Mouse (Mus musculus) heart, embryonic 14.5 days (tissue): ENCODE measurements around the gene Slc25a15. TPM values are rescaled to one million over a fixed set of nuclear protein-coding genes. Genes with fewer than 3 reads are reported as not detected.
A peak's percentile ranks its signal among the peaks of the same experiment; 100 is the strongest.

Experiments
- ATAC-seq: fragments of 200-750 bp; cut with Nextera tagmentation; 2 replicates; pipeline ENCODE4 v1.8.0; 2017; ENCODE audit warnings: low read depth, moderate TSS enrichment; ENCODE audit not compliant: insufficient number of reproducible peaks, insufficient read depth, low FRiP score
- H3K27ac ChIP-seq, 2 experiments: fragments of 200-500 bp in 1 of 2; fragments of 300-500 bp in 1 of 2; sonication (generic) in 1 of 2; replicated peaks in 1 of 2; 2 replicates each; pipeline ENCODE4 v1.5.1; 2012 to 2014; ENCODE audit warnings: low read depth in 2 of 2, low read length in 2 of 2, control low read depth in 1 of 2, mild to moderate bottlenecking in 1 of 2, mixed read lengths in 1 of 2; ENCODE audit not compliant: control insufficient read depth in 1 of 2, insufficient read depth in 1 of 2
- H3K27me3 ChIP-seq: fragments of 300-500 bp; sonication (generic); 2 replicates; pipeline ENCODE4 v1.6.1; 2014; ENCODE audit warnings: mild to moderate bottlenecking, low read length, control low read depth; ENCODE audit not compliant: control insufficient read depth, insufficient read depth
- H3K36me3 ChIP-seq: fragments of 300-500 bp; sonication (generic); 2 replicates; pipeline ENCODE4 v1.6.1; 2014; ENCODE audit warnings: mild to moderate bottlenecking, control low read depth, low read length, mixed read lengths; ENCODE audit not compliant: control insufficient read depth, insufficient read depth
- H3K4me1 ChIP-seq, 2 experiments: fragments of 200-500 bp in 1 of 2; fragments of 300-500 bp in 1 of 2; sonication (generic) in 1 of 2; 2 replicates each; pipeline ENCODE4 v1.6.1; 2012 to 2014; ENCODE audit warnings: low read length in 2 of 2, control low read depth in 1 of 2, mixed read lengths in 1 of 2; ENCODE audit not compliant: control insufficient read depth in 2 of 2, insufficient read depth in 2 of 2
- H3K4me2 ChIP-seq: fragments of 300-500 bp; sonication (generic); 2 replicates; pipeline ENCODE4 v1.6.1; 2014; ENCODE audit warnings: mild to moderate bottlenecking, low read length
- H3K4me3 ChIP-seq, 2 experiments: fragments of 200-500 bp in 1 of 2; fragments of 300-500 bp in 1 of 2; sonication (generic) in 1 of 2; 2 replicates each; pipeline ENCODE4 v1.5.1; 2012 to 2014; ENCODE audit warnings: low read length in 2 of 2, mild to moderate bottlenecking in 2 of 2, control low read depth in 1 of 2, low read depth in 1 of 2, moderate library complexity in 1 of 2; ENCODE audit not compliant: control insufficient read depth in 1 of 2, insufficient read depth in 1 of 2
- H3K9ac ChIP-seq: fragments of 300-500 bp; sonication (generic); 2 replicates; pipeline ENCODE4 v1.6.1; 2014; ENCODE audit warnings: mild to moderate bottlenecking, low read length
- H3K9me3 ChIP-seq: fragments of 300-500 bp; sonication (generic); 2 replicates; pipeline ENCODE4 v1.6.1; 2016; ENCODE audit warnings: low read length, control low read depth; ENCODE audit not compliant: control insufficient read depth
- WGBS: fragments of 180-500 bp; shearing (Covaris S2); extraction: QIAGEN DNeasy Blood & Tissue Kit; methylation state at CpG from one replicate; pipeline ENCODE4 v1.1.7; 2014; 5-methylcytosine and 5-hydroxymethylcytosine counted together
- polyA plus RNA-seq: library from polyadenylated mRNA; unstranded; fragments of >200 nt; fragmentation: Nextera tagmentation; extraction: Ambion mirVana; gene quantifications from 2 replicates; pipeline ENCODE4 v1.2.1, GENCODE M21; 2014

Gene Slc25a15
- polyA plus RNA-seq, 1 experiment from 2014 or later: 10.3 TPM

GRCm38 (mm10) chr8:22382824-22383595 is 15.4 kb downstream of the Slc25a15 start:
- Histone ChIP-seq H3K4me1 (no peaks in the 10 kb centered on the region), H3K27ac (no peak overlapping the region), H3K9ac (no peak overlapping the region), H3K4me3 (no peak overlapping the region), H3K36me3 (peaks cover 66% of the 10 kb centered on the region), H3K9me3 (peaks cover 2% of the 10 kb centered on the region; the same call in 1 of the 2 replicates), H3K4me2 (no peak overlapping the region), H3K27me3 (no peaks in the 10 kb centered on the region)
- ATAC-seq: no peak
- WGBS: 68% methylated on average over 19 of the region's 19 CpGs

GRCm38 (mm10) chr8:22380934-22381333 is 17.5 kb downstream of the Slc25a15 start:
- Histone ChIP-seq H3K27ac (no peak overlapping the region), H3K4me2 (no peak overlapping the region), H3K9ac (no peak overlapping the region), H3K36me3 (peaks cover 63% of the 10 kb centered on the region), H3K4me3 (no peak overlapping the region), H3K4me1 (no peaks in the 10 kb centered on the region), H3K27me3 (no peaks in the 10 kb centered on the region), H3K9me3 (peaks cover 2% of the 10 kb centered on the region; the same call in 1 of the 2 replicates)
- ATAC-seq: no peak
- WGBS: 91% methylated on average over 11 of the region's 11 CpGs

- Histone ChIP-seq H3K9ac (no peak overlapping the region), H3K4me3 (no peak overlapping the region), H3K27me3 (no peaks in the 10 kb centered on the region), H3K4me2 (no peak overlapping the region), H3K36me3 (peaks cover 38% of the 10 kb centered on the region), H3K9me3 (peaks cover 2% of the 10 kb centered on the region; the same call in 1 of the 2 replicates), H3K4me1 (no peaks in the 10 kb centered on the region), H3K27ac (no peak overlapping the region)
- WGBS: 39% methylated on average over 5 of the region's 5 CpGs
- ATAC-seq: peak; percentile 71; the same call in 1 of the 2 replicates
Observed at GRCm38 (mm10) chr8:22376903-22377302, 21.5 kb downstream of the Slc25a15 start.

GRCm38 (mm10) chr8:22376311-22376710 is 22.1 kb downstream of the Slc25a15 start:
- no peaks in the 10 kb centered on the region for H3K4me1 ChIP-seq
- WGBS: 87% methylated on average over 5 of the region's 5 CpGs
- H3K4me2 ChIP-seq: no peak overlapping the region
- H3K9ac ChIP-seq: no peak overlapping the region
- no peaks in the 10 kb centered on the region for H3K27me3 ChIP-seq
- peaks cover 32% of the 10 kb centered on the region for H3K36me3 ChIP-seq
- no peak overlapping the region for H3K27ac ChIP-seq
- ATAC-seq: no peak
- no peak overlapping the region for H3K4me3 ChIP-seq
- H3K9me3 ChIP-seq: peaks cover under 1% of the 10 kb centered on the region; the same call in 1 of the 2 replicates

GRCm38 (mm10) chr8:22359882-22360281 is 38.5 kb downstream of the Slc25a15 start:
- H3K9me3 ChIP-seq: no peaks in the 10 kb centered on the region
- H3K9ac ChIP-seq: no peak overlapping the region

GRCm38 (mm10) chr8:22359359-22359758 is 39.0 kb downstream of the Slc25a15 start:
- no peak overlapping the region for H3K4me2 ChIP-seq
- no peak for ATAC-seq
- H3K9me3 ChIP-seq: no peaks in the 10 kb centered on the region
- H3K27ac ChIP-seq: no peak overlapping the region
- no peak overlapping the region for H3K4me3 ChIP-seq
- no peaks in the 10 kb centered on the region for H3K36me3 ChIP-seq
- no peak overlapping the region for H3K9ac ChIP-seq
- 75% methylated on average over 6 of the region's 6 CpGs for WGBS
- H3K27me3 ChIP-seq: no peaks in the 10 kb centered on the region
- no peaks in the 10 kb centered on the region for H3K4me1 ChIP-seq

More at GRCm38 (mm10) chr8:22359882-22360281, 38.5 kb downstream of the Slc25a15 start:
- Histone ChIP-seq H3K4me2 (no peak overlapping the region), H3K4me1 (no peaks in the 10 kb centered on the region), H3K36me3 (no peaks in the 10 kb centered on the region), H3K4me3 (no peak overlapping the region), H3K27me3 (no peaks in the 10 kb centered on the region), H3K27ac (no peak overlapping the region)
- ATAC-seq: no peak
- WGBS: 80% methylated on average over 6 of the region's 6 CpGs

GRCm38 (mm10) chr8:22335426-22335825 is 63.0 kb downstream of the Slc25a15 start:
- Histone ChIP-seq H3K36me3 (no peaks in the 10 kb centered on the region), H3K27ac (no peak overlapping the region), H3K4me2 (no peak overlapping the region), H3K9me3 (no peaks in the 10 kb centered on the region), H3K9ac (no peak overlapping the region), H3K4me1 (no peaks in the 10 kb centered on the region), H3K4me3 (no peak overlapping the region), H3K27me3 (no peaks in the 10 kb centered on the region)
- 82% methylated on average over 13 of the region's 13 CpGs for WGBS
- no peak for ATAC-seq
